Mouse (Mus musculus): Measurements from ENCODE around the gene 4930404H24Rik. TPM values are rescaled to one million over a fixed set of nuclear protein-coding genes. Genes with fewer than 3 reads are reported as not detected.
A peak's percentile ranks its signal among the peaks of the same experiment; 100 is the strongest.

The 4930404H24Rik gene
- total RNA-seq, 1 experiment, result not detected

DNA sequence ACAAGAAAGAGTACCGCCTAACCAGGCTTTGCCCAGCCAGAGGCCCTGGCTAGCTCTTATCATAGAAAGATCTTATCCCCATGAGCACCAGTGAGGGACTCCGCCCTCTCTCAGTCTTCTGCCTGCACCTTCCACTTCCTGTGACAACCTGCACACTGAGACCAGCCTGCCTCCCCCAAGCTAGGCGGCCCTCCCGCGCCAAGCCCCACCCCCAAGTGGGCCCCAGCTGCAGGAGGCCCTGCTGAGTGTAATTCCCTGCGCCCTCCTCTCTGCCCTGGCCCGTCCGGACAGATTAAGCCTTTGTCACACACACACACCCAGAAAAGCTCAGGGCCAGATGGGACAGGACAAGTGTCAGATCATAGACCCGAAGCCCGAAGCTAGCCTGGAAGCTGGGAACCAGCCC, 33.3 kb downstream of the 4930404H24Rik start:
- peaks cover 1 to 28% of the 10 kb centered on the region in 2 experiments; a peak in 3 of 4 replicates for H3K4me1 ChIP-seq (ENCODE audit: control insufficient read depth in 2 of 2, insufficient read depth in 2 of 2, low read length in 2 of 2, poor library complexity in 1 of 2)

DNA sequence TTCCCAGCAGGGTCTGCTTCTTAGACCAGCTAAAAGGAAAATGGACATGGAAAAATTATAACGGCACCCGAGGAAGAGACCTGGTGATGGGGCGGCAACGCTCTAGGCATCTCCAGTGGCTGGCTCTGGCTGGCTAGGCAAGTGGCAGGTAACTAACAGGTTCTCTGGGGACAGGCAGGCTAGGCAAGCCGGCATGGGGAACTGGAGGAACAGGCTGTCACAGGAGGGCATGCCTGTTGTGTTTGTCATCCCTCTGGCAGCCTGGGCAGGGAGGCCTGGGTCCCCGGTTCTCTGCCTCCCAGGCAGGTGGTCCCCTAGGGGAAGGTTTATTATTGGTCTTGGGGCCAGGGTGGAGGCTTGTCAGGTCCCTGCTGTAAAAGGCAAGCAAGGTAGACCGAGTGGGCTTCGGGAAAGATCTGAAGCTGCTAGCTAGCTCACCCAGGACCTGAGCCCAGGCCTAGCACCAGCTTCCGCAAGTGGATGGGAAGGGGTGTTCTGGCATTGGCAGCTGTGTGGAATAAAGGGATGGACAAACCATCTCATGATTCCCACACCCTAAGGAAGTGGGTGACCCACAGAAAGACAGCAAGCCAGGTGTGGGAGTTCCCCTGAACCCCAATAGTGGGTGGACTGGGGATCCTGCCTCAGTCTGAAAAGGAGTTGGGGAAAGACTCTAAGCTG, 34.4 kb downstream of the 4930404H24Rik start:
- in situ Hi-C loops (cut with MboI; ENCODE audit: low sequenced_read_pairs in 2 of 2, unreplicated experiment in 2 of 2), result no loop called here
- Histone ChIP-seq H3K9me3 (ENCODE audit: control insufficient read depth, insufficient read depth, low read depth, low read length) (no peaks in the 10 kb centered on the region), H3K9ac (ENCODE audit: insufficient read depth, low read depth, low read length, poor library complexity, severe bottlenecking) (no peak overlapping the region), H3K27ac (ENCODE audit: insufficient read depth, low read depth, low read length, poor library complexity, severe bottlenecking) (no peak overlapping the region), H3K4me3 (ENCODE audit: insufficient read depth in 1 of 2, low read depth in 1 of 2, low read length in 2 of 2, poor library complexity in 1 of 2, severe bottlenecking in 1 of 2) (no peak overlapping the region), H3K36me3 (ENCODE audit: control insufficient read depth, insufficient read depth, low read length, poor library complexity, severe bottlenecking) (no peaks in the 10 kb centered on the region), H3K4me1 (ENCODE audit: control insufficient read depth in 2 of 2, insufficient read depth in 2 of 2, low read length in 2 of 2, poor library complexity in 1 of 2) (peaks cover 1 to 27% of the 10 kb centered on the region in 2 experiments; a peak in 3 of 4 replicates)
- no peak for DNase-seq (ENCODE audit: low read depth, low spot score)
- TF ChIP-seq ZNF384 (IDR thresholded peaks at IDR 0.05; ENCODE audit: low read depth, low read length) (no peak), HCFC1 (IDR thresholded peaks at IDR 0.05; ENCODE audit: borderline replicate concordance, insufficient read depth, low read length) (no peak), MAFK (IDR thresholded peaks at IDR 0.05; ENCODE audit: insufficient read depth, low read depth, low read length) (no peak), ZC3H11A (IDR thresholded peaks at IDR 0.05; ENCODE audit: borderline replicate concordance, low read depth, low read length) (no peak), CHD2 (IDR thresholded peaks at IDR 0.05; ENCODE audit: low read depth, low read length) (no peak)

More for the DNA sequence above, 33.3 kb downstream of the 4930404H24Rik start:
- Histone ChIP-seq H3K36me3 (ENCODE audit: control insufficient read depth, insufficient read depth, low read length, poor library complexity, severe bottlenecking) (no peaks in the 10 kb centered on the region), H3K27ac (ENCODE audit: insufficient read depth, low read depth, low read length, poor library complexity, severe bottlenecking) (no peak overlapping the region), H3K9ac (ENCODE audit: insufficient read depth, low read depth, low read length, poor library complexity, severe bottlenecking) (no peak overlapping the region), H3K9me3 (ENCODE audit: control insufficient read depth, insufficient read depth, low read depth, low read length) (no peaks in the 10 kb centered on the region), H3K4me3 (ENCODE audit: insufficient read depth in 1 of 2, low read depth in 1 of 2, low read length in 2 of 2, poor library complexity in 1 of 2, severe bottlenecking in 1 of 2) (no peak overlapping the region)
- TF ChIP-seq HCFC1 (IDR thresholded peaks at IDR 0.05; ENCODE audit: borderline replicate concordance, insufficient read depth, low read length), result no peak
- no peak for TF ChIP-seq MAFK (IDR thresholded peaks at IDR 0.05; ENCODE audit: insufficient read depth, low read depth, low read length)
- no peak for TF ChIP-seq ZNF384 (IDR thresholded peaks at IDR 0.05; ENCODE audit: low read depth, low read length)
- TF ChIP-seq CHD2 (IDR thresholded peaks at IDR 0.05; ENCODE audit: low read depth, low read length), result no peak
- TF ChIP-seq ZC3H11A (IDR thresholded peaks at IDR 0.05; ENCODE audit: borderline replicate concordance, low read depth, low read length), result no peak
- no peak for DNase-seq (ENCODE audit: low read depth, low spot score)
- in situ Hi-C loops (cut with MboI; ENCODE audit: low sequenced_read_pairs in 2 of 2, unreplicated experiment in 2 of 2), result no loop called here

DNA sequence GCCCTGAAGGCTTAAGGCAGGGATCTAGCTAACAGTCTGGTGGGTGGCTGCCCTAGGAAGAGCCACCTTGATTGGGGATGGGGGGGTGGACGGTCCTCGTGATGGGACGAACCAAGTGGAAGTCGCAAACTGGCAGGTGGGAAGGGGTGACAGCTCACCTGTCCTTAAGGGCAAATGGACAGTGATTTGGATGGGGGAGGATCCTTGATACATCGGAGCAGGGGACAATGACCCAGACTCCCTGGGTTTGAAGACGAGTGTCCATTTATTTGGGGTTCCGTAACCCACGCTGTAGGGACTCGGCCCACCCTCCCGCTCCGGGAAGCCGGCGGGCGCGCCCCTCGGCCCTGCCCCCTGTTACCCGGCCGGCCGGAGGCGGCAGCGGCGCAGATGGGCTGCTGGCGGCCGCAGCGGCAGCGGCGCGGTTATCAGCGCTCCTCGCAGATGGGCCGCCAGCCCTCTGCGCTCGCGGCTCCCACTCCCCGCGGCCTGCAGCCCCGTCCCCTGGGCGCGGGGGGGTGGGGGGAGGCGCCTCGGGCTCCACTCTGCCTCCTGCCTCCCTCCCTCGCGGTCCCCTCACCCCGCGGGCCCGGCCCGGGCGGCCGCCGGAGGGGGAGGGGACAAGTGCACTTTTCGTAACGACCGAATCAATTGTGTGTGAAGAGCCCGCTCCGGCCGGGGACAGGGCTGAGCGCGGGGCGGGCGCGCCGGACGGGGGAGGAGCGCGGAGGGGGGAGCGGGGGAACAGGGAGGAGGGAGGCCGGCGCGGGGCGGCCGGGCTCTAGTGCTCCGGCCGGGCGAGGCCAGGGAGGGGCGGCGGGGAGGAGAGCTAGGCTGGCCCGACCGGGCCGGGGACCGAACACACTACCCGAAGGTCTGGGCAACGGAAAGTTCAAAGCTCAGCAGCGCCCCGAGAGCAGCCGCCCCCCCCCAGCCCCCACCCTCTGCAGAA, 35.3 kb downstream of the 4930404H24Rik start:
- peak overlapping the region; percentile 71 for H3K9ac ChIP-seq (ENCODE audit: insufficient read depth, low read depth, low read length, poor library complexity, severe bottlenecking)
- peak overlapping the region; percentile 83 to 88 for H3K4me3 ChIP-seq (ENCODE audit: insufficient read depth in 1 of 2, low read depth in 1 of 2, low read length in 2 of 2, poor library complexity in 1 of 2, severe bottlenecking in 1 of 2)
- TF ChIP-seq CHD2 (IDR thresholded peaks at IDR 0.05; ENCODE audit: low read depth, low read length), result no peak
- no peak for TF ChIP-seq HCFC1 (IDR thresholded peaks at IDR 0.05; ENCODE audit: borderline replicate concordance, insufficient read depth, low read length)
- TF ChIP-seq MAFK (IDR thresholded peaks at IDR 0.05; ENCODE audit: insufficient read depth, low read depth, low read length), result no peak
- TF ChIP-seq ZNF384 (IDR thresholded peaks at IDR 0.05; ENCODE audit: low read depth, low read length), result no peak
- TF ChIP-seq ZC3H11A (IDR thresholded peaks at IDR 0.05; ENCODE audit: borderline replicate concordance, low read depth, low read length), result no peak
- H3K4me1 ChIP-seq (ENCODE audit: control insufficient read depth in 2 of 2, insufficient read depth in 2 of 2, low read length in 2 of 2, poor library complexity in 1 of 2), result peaks cover 1 to 20% of the 10 kb centered on the region in 2 experiments; a peak in 3 of 4 replicates
- no peak for DNase-seq (ENCODE audit: low read depth, low spot score)
- no peak overlapping the region for H3K27ac ChIP-seq (ENCODE audit: insufficient read depth, low read depth, low read length, poor library complexity, severe bottlenecking)
- in situ Hi-C loops (cut with MboI; ENCODE audit: low sequenced_read_pairs in 2 of 2, unreplicated experiment in 2 of 2), result no loop called here
- H3K36me3 ChIP-seq (ENCODE audit: control insufficient read depth, insufficient read depth, low read length, poor library complexity, severe bottlenecking), result no peaks in the 10 kb centered on the region
- no peaks in the 10 kb centered on the region for H3K9me3 ChIP-seq (ENCODE audit: control insufficient read depth, insufficient read depth, low read depth, low read length)

DNA sequence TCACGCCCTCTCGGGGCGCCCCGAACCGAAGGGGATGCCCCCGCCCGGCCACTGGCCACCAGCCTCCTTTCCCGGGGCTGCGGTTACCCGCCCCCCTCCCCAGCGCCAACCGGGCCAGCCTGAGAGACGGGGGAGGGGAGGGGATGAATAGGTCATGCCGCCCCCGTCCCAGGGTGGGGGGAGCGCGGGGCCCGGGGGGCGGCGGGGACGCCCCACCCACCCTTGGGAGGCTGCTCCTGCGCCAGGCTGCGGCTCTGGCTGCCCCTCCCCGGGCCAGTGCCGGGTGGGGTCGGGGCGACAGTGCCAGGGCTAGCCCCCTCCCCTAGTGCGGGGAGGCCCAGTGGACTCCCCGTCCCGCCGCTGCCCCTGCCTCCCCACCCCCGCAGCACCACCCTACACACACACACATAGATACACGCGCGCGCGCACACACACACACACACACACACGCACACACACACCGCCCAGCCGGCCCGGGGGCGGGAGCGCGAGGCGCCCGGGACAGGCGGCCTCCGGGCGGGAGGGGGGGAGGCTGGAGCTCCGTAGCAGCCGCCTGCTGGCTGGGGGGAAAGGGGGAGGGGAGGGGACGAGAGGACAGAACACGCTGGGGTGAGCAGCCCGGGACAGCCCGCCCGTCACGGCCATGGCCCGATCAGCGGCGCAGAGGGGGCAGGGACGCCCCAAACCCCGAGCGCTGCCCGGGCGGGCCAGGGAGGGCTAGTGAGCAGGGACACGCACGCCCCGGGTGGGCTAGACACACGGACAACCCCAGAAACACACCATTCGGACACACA, 36.2 kb downstream of the 4930404H24Rik start:
- in situ Hi-C loops (cut with MboI; ENCODE audit: low sequenced_read_pairs in 2 of 2, unreplicated experiment in 2 of 2), result no loop called here
- Histone ChIP-seq H3K27ac (ENCODE audit: insufficient read depth, low read depth, low read length, poor library complexity, severe bottlenecking) (no peak overlapping the region), H3K9me3 (ENCODE audit: control insufficient read depth, insufficient read depth, low read depth, low read length) (no peaks in the 10 kb centered on the region), H3K4me1 (ENCODE audit: control insufficient read depth in 2 of 2, insufficient read depth in 2 of 2, low read length in 2 of 2, poor library complexity in 1 of 2) (peaks cover 1 to 12% of the 10 kb centered on the region in 2 experiments; a peak in 3 of 4 replicates), H3K4me3 (ENCODE audit: insufficient read depth in 1 of 2, low read depth in 1 of 2, low read length in 2 of 2, poor library complexity in 1 of 2, severe bottlenecking in 1 of 2) (peak overlapping the region; percentile 83 to 88), H3K9ac (ENCODE audit: insufficient read depth, low read depth, low read length, poor library complexity, severe bottlenecking) (peak overlapping the region; percentile 71; the same call in 1 of the 2 replicates), H3K36me3 (ENCODE audit: control insufficient read depth, insufficient read depth, low read length, poor library complexity, severe bottlenecking) (no peaks in the 10 kb centered on the region)
- no peak for DNase-seq (ENCODE audit: low read depth, low spot score)
- TF ChIP-seq HCFC1 (IDR thresholded peaks at IDR 0.05; ENCODE audit: borderline replicate concordance, insufficient read depth, low read length) (no peak), CHD2 (IDR thresholded peaks at IDR 0.05; ENCODE audit: low read depth, low read length) (no peak), ZC3H11A (IDR thresholded peaks at IDR 0.05; ENCODE audit: borderline replicate concordance, low read depth, low read length) (no peak), MAFK (IDR thresholded peaks at IDR 0.05; ENCODE audit: insufficient read depth, low read depth, low read length) (no peak), ZNF384 (IDR thresholded peaks at IDR 0.05; ENCODE audit: low read depth, low read length) (no peak)
